Mouse (Mus musculus): ENCODE data around the gene Sp7. TPM values are rescaled to one million over a fixed set of nuclear protein-coding genes. Genes with fewer than 3 reads are reported as not detected.

Gene Sp7
- under 1 TPM; 0.31 to 0.48 TPM for total RNA-seq (2021)
- long read RNA-seq, experiment 1, partial matches to known transcripts, result 0 of 2 reads
- long read RNA-seq, experiment 1, other reads (novel, unspliced or antisense), result 2 of 2 reads
- long read RNA-seq, experiment 2, partial matches to known transcripts, result 0 of 1 reads
- long read RNA-seq, experiment 2, other reads (novel, unspliced or antisense), result 0 of 1 reads

DNA sequence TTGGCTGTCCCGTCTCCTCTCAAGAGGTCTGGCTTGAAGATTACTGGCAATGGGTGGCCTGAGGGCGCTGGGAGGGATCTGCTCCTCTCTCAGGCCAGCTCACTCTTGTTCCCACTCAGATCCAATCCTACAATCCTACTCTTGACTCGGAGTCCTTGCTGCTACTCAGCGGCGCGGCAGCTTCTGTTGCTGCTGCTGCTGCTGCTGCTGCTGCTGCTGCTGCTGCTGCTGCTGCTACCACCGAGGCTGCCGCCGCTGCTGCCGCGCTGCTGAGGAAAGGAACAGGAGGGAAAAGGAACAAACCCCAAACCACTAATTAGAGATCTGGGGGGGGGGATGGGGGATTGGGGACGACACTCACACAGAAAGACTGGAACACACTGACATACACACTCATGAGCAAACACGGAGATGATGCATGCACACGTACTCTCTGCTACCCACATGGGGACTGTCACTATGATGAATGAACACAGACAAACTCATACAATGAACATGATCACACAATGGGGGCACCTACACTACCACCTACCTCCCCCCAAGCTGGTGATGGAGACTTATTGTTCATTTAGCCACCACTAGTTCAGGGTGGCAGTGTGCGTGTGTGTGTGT lies at the start of gene Sp7:
Gene Sp7, minus strand, starts transcription at position 450 of the 612 bp plus-strand sequence.
- no peak for DNase-seq (ENCODE audit: low spot score in 2 of 2)

DNA sequence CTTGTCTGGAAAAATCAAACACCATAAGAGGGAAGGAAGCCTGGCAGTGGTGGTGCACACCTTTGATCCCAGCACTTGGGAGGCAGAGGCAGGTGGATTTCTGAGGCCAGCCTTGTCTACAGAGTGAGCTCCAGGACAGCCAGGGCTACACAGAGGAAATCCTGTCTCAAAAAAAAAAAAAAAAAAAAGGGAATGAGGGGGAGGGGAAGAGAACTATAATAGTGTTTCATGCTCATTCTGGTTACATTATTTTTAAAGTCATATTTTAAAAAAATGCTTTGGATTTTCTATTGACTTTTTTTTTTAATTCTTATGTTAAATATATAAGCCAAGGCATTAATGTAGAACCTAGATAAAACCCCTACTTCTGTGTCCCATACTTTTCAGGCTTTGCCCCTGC lies 46.7 kb upstream of the Sp7 start:
- DNase-seq (ENCODE audit: low spot score in 2 of 2), result no peak

DNA sequence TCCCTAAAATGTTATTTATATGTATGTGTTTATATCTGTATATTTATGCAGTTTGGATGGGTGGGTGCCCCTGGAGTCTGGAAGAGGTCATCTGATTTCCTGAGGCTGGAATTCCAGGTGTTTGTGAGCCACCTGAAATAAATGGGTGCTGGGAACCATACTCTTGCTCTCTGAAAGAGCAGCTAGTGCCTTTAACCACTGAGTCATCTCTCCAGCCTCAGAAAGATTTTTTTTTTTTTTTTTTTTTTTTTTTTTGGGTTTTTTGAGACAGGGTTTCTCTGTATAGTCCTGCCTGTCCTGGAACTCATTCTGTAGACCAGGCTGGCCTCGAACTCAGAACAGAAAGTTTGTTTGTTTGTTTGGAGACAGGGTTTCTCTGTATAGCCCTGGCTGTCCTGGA lies 44.1 kb upstream of the Sp7 start:
- DNase-seq (ENCODE audit: low spot score in 2 of 2), result no peak

DNA sequence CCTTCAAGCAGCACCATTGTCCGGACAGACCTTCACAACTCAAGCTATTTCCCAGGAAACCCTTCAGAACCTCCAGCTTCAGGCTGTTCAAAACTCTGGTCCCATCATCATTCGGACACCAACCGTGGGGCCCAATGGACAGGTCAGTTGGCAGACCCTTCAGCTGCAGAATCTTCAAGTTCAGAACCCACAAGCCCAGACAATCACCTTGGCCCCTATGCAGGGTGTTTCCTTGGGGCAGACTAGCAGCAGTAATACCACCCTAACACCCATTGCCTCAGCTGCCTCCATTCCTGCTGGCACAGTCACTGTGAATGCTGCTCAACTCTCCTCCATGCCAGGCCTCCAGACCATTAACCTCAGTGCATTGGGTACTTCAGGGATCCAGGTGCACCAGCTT lies 42.3 kb upstream of the Sp7 start:
- no peak for DNase-seq (ENCODE audit: low spot score in 2 of 2)

DNA sequence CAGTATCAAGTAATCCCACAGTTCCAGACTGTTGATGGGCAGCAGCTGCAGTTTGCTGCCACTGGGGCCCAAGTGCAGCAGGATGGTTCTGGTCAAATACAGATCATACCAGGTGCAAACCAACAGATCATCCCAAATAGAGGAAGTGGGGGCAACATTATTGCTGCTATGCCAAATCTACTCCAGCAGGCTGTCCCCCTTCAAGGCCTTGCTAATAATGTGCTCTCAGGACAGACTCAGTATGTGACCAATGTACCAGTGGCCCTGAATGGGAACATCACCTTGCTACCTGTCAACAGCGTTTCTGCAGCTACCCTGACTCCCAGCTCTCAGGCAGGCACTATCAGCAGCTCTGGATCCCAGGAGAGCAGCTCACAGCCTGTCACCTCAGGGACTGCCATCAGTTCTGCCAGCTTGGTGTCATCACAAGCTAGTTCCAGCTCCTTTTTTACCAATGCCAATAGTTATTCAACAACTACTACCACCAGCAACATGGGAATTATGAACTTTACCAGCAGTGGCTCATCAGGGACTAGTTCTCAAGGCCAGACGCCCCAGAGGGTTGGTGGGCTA lies 41.7 kb upstream of the Sp7 start:
- DNase-seq (ENCODE audit: low spot score in 2 of 2), result no peak

DNA sequence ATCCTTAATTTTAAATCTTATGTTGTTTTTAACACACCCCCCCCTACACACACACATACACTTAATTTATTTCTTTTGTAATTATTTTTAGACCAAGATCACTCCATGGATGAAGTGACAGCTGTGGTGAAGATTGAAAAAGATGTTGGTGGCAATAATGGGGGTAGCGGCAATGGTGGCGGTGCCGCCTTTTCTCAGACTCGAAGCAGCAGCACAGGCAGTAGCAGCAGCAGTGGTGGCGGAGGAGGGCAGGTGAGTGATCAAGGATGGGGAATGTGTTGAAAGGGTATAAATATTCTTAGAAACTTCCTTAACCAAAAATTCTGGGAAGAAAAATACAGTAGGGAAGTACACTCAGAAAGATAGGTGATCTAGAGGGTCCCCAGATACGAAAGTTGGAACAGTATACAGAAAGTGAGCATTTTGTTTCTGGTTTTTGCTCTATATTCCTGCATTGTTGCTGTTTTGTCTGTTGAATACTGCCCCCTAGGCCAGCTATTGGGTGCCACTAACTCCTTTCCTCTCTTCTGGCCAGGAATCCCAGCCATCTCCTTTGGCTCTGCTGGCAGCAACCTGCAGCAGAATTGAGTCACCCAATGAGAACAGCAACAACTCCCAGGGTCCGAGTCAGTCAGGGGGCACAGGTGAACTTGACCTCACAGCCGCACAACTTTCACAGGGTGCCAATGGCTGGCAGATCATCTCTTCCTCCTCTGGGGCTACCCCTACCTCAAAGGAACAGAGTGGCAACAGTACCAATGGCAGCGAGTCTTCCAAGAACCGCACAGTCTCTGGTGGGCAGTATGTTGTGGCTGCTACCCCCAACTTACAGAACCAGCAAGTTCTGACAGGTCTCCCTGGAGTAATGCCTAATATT lies 40.9 kb upstream of the Sp7 start:
- DNase-seq (ENCODE audit: low spot score in 2 of 2), result no peak

DNA sequence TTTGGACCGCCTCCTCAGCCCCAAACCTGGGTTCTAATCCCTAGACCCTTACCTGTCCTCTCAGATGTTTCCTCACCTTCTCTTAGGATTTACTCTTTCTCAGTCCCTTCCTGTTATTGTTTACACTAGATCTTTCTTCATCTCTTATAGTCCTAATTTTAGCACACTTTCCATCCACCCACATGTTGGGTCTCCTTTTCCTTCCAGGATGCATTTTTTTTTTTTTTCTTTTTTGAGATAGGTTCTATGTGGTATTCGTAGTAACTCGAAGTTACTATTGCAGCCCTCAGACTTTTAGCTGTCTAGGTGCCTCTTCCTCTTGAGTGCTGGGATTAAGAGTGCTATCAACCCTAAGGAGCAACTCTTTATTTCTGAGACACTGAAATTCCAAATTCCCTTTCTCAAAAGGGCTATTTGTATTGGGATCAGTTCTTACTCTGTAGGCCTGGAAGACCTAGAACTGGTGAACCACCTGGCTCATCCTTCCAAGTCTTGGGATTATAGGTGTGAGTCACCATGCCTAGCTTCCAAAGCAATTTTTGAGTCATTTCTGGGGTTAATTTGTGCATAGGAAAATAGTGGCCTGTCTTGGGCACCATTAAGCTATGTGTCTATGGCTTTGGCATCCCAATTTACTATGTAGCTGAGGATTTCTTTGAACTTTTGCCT lies 40.1 kb upstream of the Sp7 start:
- no peak for DNase-seq (ENCODE audit: low spot score in 2 of 2)

DNA sequence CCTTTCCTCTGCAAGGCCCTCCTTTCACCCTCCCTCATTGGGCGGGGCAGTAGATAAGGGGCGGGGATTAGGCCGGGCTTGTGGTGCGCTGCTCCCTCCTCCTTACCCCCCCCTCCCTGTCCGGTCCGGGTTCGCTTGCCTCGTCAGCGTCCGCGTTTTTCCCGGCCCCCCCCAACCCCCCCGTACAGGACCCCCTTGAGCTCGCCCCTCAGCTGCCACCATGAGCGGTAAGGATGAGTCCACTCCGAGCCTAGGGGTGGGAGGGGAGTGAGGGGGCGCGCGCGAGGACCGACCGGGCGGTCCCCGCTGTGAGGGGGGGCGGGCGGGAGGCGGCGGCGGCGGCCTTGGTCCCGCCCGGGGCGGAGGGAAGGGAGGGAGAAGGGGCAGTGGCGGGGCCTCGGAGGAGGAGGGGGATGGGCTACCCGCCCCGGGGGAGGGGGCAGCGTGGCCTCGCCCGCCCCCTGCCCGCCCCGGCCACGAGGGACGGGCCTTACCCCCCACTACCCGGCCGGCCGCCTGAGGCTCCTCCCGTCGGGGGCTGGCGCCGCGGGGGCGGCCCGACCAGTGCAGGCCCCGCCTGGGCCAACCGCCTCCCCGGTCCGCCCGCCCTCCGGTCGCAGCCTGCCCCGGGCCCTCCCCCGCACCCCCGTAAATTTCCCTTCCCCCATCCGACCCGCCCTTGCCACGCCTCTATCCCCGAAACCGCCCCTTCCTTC lies 39.4 kb upstream of the Sp7 start:
- DNase-seq (ENCODE audit: low spot score in 2 of 2), result peak; percentile 74

DNA sequence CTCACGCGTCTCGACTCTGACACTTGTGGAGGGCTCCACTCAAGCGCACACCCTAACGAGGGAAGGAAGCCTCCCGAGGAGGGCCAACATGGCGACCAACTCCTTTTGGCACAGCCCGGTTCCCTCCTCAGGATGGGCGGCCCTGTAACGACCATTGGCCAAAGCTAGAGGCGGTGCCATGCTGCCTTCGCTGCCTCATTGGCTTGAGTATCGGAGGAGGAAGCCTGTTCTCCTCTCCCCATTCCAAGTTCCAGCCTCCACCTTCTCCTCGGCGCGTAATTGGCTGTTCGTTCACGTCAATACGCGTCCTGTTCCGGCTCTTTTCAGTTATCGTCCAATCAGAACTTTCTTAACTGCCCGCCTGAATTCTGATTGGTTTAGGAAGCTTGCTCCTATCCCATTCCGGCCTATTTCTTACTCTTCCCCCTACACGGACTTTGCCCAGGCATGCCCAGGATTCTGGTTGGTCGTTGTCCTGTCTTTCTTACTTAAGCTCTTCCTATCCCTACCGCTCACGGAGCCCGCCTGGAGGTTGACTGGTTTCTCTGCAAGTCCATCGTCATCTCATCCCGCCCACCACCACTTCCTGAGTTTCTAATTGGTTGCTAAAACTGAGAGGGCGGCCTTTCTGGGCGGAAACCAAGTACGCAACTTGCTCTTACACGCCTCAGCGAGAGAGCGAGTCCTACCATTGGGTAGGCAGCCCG lies 38.7 kb upstream of the Sp7 start, which contains the start of gene Sp1:
Gene Sp1, plus strand, starts transcription at position 655 of the 707 bp plus-strand sequence.
- peak; percentile 79 to 97 for DNase-seq (ENCODE audit: low spot score in 2 of 2)

DNA sequence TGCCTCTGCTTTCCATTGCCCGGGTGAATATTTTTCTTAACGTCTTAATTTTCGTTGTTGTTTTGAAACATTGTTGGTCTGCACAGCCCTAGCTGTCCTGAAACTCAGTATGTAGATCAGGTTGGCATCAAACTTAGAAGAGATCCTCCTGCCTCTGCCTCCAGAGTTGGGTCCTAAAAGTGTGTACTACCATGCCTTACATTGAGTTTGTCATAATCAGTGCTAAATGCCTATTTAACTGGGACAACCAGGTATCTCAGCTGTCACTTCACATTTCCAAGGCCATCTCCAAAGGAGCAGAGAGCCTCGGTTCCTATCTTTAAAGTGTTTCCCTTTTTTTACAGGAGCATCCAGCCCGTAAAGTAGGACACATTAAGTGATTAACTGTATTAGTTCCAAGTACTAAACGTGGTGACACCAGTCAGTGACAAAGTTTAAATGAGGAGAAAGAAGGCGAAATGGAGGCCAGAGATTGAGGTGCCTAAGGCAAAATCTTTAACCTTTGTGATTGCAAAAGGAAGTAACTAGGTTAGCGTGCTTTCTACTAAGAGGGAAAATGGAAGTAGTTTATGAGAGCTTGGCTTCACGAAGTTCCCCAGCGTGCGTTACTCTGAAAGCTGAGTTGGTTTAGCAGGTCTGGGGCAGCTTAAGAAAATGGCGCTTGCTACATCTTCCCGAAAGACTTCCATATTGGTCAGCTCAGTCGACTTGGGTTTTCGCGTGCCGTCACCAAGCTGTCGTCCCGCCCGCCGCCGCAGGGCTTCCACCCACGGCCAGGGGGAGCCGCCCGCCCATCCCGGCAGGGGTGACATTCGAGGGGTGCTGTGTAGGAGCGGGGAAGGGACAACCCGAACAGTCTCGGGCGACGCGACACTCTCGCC lies 37.9 kb upstream of the Sp7 start:
- DNase-seq (ENCODE audit: low spot score in 2 of 2), result peak in 1 of 2 experiments; percentile 92

DNA sequence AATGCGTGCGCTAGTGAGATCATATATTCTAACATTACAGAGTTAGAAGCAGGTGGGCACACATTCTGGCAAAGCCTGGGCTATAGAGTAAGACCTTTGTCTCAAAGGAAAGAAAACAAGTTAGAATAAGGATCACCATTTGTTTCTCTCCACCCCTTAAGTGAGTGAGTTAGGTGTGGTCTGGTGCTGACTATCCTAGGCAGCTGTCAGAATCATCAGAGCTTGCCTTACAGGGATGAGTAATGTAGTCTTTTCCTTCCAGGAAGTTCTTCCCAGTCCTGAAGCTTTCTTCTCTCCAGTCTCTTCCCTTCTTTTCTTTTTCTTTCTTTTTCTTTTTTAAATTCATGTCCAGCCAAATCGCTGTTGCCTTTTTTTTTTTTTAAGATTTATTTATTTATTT lies 35.2 kb upstream of the Sp7 start:
- DNase-seq (ENCODE audit: low spot score in 2 of 2), result no peak

DNA sequence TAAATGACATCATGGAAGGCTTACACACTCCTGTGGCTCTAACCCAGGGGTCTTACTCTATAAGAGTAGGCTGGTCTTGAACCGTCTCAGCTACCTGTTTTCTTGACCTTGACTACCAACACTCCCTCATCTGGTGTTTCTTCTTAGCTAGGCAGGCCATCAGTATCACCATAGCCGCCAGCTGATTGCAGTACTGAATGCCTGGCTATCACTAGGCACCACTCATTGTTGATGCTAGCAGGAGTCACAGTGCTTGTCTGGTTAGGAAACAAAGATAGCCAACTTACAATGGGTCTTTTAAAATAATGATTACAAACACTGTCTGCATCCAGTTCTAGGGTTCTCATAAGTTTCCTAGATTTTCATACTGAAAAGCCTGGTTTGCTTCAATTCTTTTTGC lies 34.3 kb upstream of the Sp7 start:
- DNase-seq (ENCODE audit: low spot score in 2 of 2), result no peak

DNA sequence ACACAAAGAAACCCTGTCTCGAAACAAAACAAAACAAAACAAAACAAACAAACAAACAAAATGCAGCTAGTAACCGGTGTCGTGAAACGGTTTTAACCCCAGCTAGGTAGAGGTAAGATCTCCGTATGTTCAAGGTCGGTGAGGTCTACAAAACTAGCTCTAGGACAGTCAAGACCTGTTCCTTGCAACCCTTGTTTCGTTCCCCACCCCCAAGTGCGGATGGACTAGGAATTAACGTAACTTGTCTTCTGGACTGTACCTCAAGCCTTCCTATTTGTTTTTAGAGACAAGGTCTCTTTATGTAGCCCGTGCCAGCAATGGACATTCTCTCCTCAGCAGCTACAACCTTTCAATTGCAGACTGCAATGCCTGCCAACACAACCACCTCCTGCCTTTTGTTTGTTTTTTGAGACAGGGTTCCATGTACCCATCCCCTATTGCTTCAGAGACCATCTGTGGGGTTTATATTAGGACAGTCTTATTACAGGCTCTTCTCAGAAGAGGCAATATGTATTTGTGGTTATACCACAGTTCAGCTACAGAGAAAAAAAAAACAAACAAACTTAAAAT lies 33.6 kb upstream of the Sp7 start:
- no peak for DNase-seq (ENCODE audit: low spot score in 2 of 2)

DNA sequence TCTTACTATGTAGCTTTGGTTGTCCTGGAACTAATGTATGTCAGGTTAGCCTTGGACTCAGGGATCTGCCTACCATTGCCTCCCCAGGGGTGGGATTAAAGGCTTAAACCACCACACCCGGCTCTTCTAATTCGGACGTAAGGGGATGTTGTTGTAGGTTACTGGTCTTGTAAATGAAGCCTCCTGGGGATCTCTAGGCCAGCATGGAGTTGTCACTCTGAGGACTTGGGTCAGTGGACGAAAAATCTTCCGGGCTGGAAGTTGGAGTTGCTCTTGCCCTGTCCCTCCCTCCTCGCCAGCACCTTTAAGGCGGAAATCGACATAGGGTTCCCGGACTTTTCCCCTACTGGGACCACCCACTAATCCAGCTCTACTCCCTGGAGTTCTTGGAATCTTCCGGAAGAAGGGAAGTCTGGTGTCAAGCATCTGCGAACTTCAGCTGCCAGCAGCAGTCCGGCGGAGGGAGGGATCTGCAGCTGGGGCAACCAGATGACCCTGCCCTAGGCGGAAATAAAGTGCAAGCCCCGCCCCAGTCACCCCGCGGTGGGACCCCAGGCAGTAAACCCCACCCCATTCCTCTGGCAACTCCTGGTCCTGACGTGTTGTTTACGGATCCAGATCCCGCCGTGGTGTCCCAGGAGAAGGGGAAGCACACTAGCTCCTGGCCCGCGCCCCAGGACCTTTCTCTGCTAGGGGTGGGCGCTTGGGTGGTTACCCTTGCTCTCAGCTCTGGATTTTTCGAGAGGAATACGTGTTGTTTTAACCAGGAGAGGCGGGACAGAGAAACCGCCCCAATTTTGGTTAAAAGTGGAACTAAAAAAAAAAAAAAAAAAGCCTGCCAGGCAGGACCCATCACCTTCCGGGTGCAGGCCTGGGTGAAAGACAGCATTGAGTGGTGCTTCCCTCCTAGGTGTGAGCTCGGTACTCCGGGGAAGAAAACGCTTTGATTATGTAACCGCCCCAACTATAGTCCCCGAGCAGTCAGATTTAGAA lies 32.5 kb upstream of the Sp7 start:
- peak; percentile 73 to 80 for DNase-seq (ENCODE audit: low spot score in 2 of 2)

DNA sequence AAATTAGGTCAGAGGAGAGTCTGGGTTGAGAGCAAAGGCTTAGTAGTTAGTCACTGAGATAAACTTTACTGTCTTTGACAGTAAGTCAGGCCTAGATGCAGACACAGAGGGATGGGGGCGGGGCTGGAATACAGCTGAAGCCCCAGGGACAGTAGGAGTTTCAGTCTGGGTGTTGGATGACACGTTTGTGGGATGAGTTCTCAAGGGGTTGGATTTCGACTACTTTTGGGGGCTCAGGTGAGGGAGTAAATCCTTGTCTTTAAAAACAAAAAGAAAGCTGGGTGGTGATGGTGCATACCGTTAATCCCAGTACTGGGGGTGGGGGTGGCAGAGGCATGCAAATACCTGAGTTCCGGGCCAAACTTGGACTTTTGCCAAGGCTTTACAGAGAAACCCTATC lies 31.6 kb upstream of the Sp7 start:
- DNase-seq (ENCODE audit: low spot score in 2 of 2), result peak in 1 of 2 experiments; percentile 22

DNA sequence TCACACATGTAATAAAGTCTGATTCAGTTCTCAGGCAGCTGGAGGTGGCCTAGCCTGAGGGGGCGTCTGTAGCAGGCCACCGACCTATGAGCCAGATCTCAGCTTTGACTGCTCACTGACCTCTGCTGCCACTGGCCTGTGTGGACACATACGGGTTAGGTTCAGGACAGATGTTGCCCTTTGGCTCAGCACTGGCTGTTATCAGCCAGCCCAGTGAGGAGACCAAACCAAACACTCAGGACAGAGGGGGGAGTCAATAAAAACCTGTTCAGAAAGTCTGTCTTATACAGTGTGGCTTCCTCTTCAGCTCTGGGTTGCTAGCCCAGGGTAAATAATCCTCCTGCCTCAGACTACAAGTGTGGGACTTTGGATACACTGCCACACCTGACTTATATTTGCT lies 28.1 kb upstream of the Sp7 start:
- no peak for DNase-seq (ENCODE audit: low spot score in 2 of 2)

DNA sequence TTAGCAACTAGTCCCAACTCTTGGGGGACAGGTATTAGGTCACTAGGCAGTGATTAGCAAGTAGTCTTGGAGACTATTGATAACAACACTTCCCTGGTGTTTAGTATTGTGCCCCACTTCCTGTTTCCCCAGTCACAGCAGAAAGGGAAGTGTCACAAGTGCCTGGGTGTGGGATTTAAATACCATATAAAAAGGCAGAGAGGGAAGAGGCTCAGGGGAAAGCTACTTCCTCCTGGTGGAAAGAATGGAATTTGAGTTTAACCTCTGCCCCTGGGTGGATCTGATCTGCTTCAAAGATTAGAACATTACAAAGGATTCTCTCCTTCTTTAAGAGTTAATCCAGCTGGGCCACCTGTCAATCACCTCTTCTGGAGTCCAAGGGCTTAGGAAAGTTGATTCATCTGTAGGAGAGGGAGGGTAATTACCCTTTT lies 26.6 kb upstream of the Sp7 start:
- no peak for DNase-seq (ENCODE audit: low spot score in 2 of 2)
